ENCODE assay signal across 8 mouse cellular contexts in genomic region chr11:57467159-57468110, GRCm38 (mm10). TPM values are rescaled to one million over a fixed set of nuclear protein-coding genes. Genes with fewer than 3 reads are reported as not detected.
DNase-seq lines count a peak whose midpoint lies in the region; ATAC-seq and TF ChIP-seq lines count a peak whose summit lies in the region.

No protein-coding gene starts in this region.

- H3K4me2 ChIP-seq in heart, postnatal 0 days (ENCODE audit: low read depth, low read length), result no peak overlapping the region

- no peaks in the 10 kb centered on the region for H3K27me3 ChIP-seq in heart, postnatal 0 days (ENCODE audit: control insufficient read depth, insufficient read depth, low read length)

- no peak overlapping the region for H3K4me3 ChIP-seq in heart, postnatal 0 days (ENCODE audit: low read depth, low read length)

- H3K36me3 ChIP-seq in heart, postnatal 0 days (replicated peaks; ENCODE audit: control insufficient read depth, insufficient read depth, low read length), result no peaks in the 10 kb centered on the region

- TF ChIP-seq EP300 in heart, postnatal 0 days (IDR thresholded peaks at IDR 0.05; ENCODE audit: low read depth), result no peak

- TF ChIP-seq CTCF in heart, postnatal 0 days (IDR thresholded peaks at IDR 0.05; ENCODE audit: low read depth), result peak; percentile 83

- H3K4me1 ChIP-seq in heart, postnatal 0 days (ENCODE audit: control insufficient read depth, insufficient read depth), result no peaks in the 10 kb centered on the region

- no peak overlapping the region for H3K27ac ChIP-seq in heart, postnatal 0 days (ENCODE audit: low read depth)

- 41% methylated on average over 23 of the region's 23 CpGs for WGBS in heart, postnatal 0 days

- no peaks in the 10 kb centered on the region for H3K9me3 ChIP-seq in heart, postnatal 0 days (replicated peaks; ENCODE audit: control insufficient read depth, low read length)

- DNase-seq in ES-CJ7 (ENCODE audit: low read depth, low spot score), result peak; percentile 76
- peak; percentile 72 for DNase-seq in brain, adult 2 months (ENCODE audit: low read depth, low spot score)
- peak; percentile 77 for DNase-seq in heart, postnatal 0 days (ENCODE audit: low spot score)
- DNase-seq in kidney, postnatal 4 days, result peak; percentile 81
- peak; percentile 28 to 32 for DNase-seq in lung, adult 18-20 months
- peak; percentile 56 for DNase-seq in thymus, postnatal 14 days

- H3K9ac ChIP-seq in heart, postnatal 0 days (replicated peaks; ENCODE audit: low read depth, low read length), result no peak overlapping the region

- ATAC-seq in erythroid progenitor cell, adult 5-6 weeks (replicated peaks; ENCODE audit: low FRiP score, poor library complexity, severe bottlenecking), result peak; percentile 52; the same call in 1 of the 2 replicates
- no peak; the same call in 1 of the 2 replicates for ATAC-seq in heart, postnatal 0 days (ENCODE audit: insufficient read depth, low read depth)
- ATAC-seq in neutrophil, adult 5-6 weeks (ENCODE audit: extremely low read depth, insufficient number of reproducible peaks, low FRiP score, poor library complexity, severe bottlenecking), result peak; percentile 49

RNA-seq across cellular contexts. Expression of gene Fam114a2, which starts 51.0 kb away (rescaled TPM):
- total RNA-seq in erythroid progenitor cell, adult 5-6 weeks (2015; ENCODE audit: low replicate concordance), result 16.3 and 23.1 TPM in 2 replicates
- total RNA-seq in erythroid progenitor cell, adult 5-6 weeks (2017; ENCODE audit: low replicate concordance), result 12.0 and 34.5 TPM in 2 replicates
- 23.6 and 41.8 TPM in 2 replicates for total RNA-seq in heart, postnatal 0 days (2014; rRNA removed; ENCODE audit: low replicate concordance)
- polyA plus RNA-seq in heart, postnatal 0 days (2015; fragmentation: Nextera tagmentation; extraction: Ambion mirVana), result 50.6 and 56.2 TPM in 2 replicates
- total RNA-seq in neutrophil, adult 5-6 weeks (2017), result 53.8 and 58.5 TPM in 2 replicates

RNA-seq across cellular contexts. Expression of gene Mfap3, which starts 51.0 kb away (rescaled TPM):
- total RNA-seq in erythroid progenitor cell, adult 5-6 weeks (2015; ENCODE audit: low replicate concordance), result 16.9 and 22.6 TPM in 2 replicates
- 5.2 and 9.6 TPM in 2 replicates for total RNA-seq in erythroid progenitor cell, adult 5-6 weeks (2017; ENCODE audit: low replicate concordance)
- 16.3 and 19.4 TPM in 2 replicates for total RNA-seq in heart, postnatal 0 days (2014; rRNA removed; ENCODE audit: low replicate concordance)
- 19.5 and 23.1 TPM in 2 replicates for polyA plus RNA-seq in heart, postnatal 0 days (2015; fragmentation: Nextera tagmentation; extraction: Ambion mirVana)
- 30.5 and 31.8 TPM in 2 replicates for total RNA-seq in neutrophil, adult 5-6 weeks (2017)

Comparison
In these comparisons a context has a peak if more than half of its experiments do, and no peak if none do; other contexts are left out.
1. DNase-seq: peak in every context shown above with its lines; median percentile 81 in kidney, postnatal 4 days; 77 in heart, postnatal 0 days; 76 in ES-CJ7; 72 in brain, adult 2 months; 56 in thymus, postnatal 14 days; 30 in lung, adult 18-20 months.